Mouse (Mus musculus) T-cell, adult 2 months (primary cell): ENCODE data around the gene Pex13.
A peak's percentile ranks its signal among the peaks of the same experiment; 100 is the strongest.
"Not testable (repeated sequence)": the region's sequence is repeated elsewhere in the genome, so short reads cannot be mapped to it uniquely, and the experiment has no call there.

Experiments used
- DNase-seq: peaks from one replicate; pipeline ENCODE4 v3.0.0; 2022; ENCODE audit warnings: low spot score

Pex13 gene

GRCm38 (mm10) chr11:23647431-23647830, 18.3 kb downstream of the Pex13 start:
- DNase-seq = no peak

GRCm38 (mm10) chr11:23634573-23634972, 31.2 kb downstream of the Pex13 start:
- no peak for DNase-seq

GRCm38 (mm10) chr11:23633879-23634215, 31.9 kb downstream of the Pex13 start:
- no peak for DNase-seq

- DNase-seq = peak; percentile 72
Observed at GRCm38 (mm10) chr11:23632945-23633878, 32.5 kb downstream of the Pex13 start, which contains the start of gene 0610010F05Rik. Gene 0610010F05Rik (minus strand): TSS chr11:23633639.

GRCm38 (mm10) chr11:23630664-23631063, 35.1 kb downstream of the Pex13 start:
- DNase-seq = no peak

- no peak for DNase-seq
Observed at GRCm38 (mm10) chr11:23618995-23619394, 46.8 kb downstream of the Pex13 start.

- DNase-seq = no peak
Observed at GRCm38 (mm10) chr11:23614546-23614945, 51.2 kb downstream of the Pex13 start.

- DNase-seq = not testable (repeated sequence)
Observed at GRCm38 (mm10) chr11:23607291-23607690, 58.5 kb downstream of the Pex13 start.
